Mouse (Mus musculus): ENCODE results near the gene Edn2. TPM values are rescaled to one million over a fixed set of nuclear protein-coding genes. Genes with fewer than 3 reads are reported as not detected.

The Edn2 gene
- polyA plus RNA-seq, 1 experiment: not detected

- no peak for DNase-seq (ENCODE audit: low read depth in 1 of 2, low spot score in 2 of 2)
- no peaks in the 10 kb centered on the region for H3K27me3 ChIP-seq (ENCODE audit: control insufficient read depth, insufficient read depth, low read length)
These were observed 55.9 kb downstream of the Edn2 start for GRCm38 (mm10) chr4:120216883-120217282.

More at GRCm38 (mm10) chr4:120216883-120217282, 55.9 kb downstream of the Edn2 start:
- TF ChIP-seq POLR2A (IDR thresholded peaks at IDR 0.05; ENCODE audit: low read depth, low read length): no peak
- TF ChIP-seq CTCF (IDR thresholded peaks at IDR 0.05; ENCODE audit: extremely low read depth, insufficient read depth, insufficient read length, insufficient replicate concordance): no peak
- H3K27ac ChIP-seq (ENCODE audit: insufficient read depth, low read length): no peak overlapping the region
- H3K36me3 ChIP-seq (ENCODE audit: control insufficient read depth, insufficient read depth, low read length): no peaks in the 10 kb centered on the region
- H3K4me3 ChIP-seq (ENCODE audit: extremely low read depth, insufficient read depth, insufficient read length): no peak overlapping the region
- H3K4me1 ChIP-seq (ENCODE audit: control insufficient read depth, insufficient read depth, insufficient read length): no peaks in the 10 kb centered on the region

Other genes starting within 250 kb of the Edn2 start
- gene AL607142.1, start 96.2 kb upstream of the Edn2 start, polyA plus RNA-seq (2012; rRNA removed): not detected in 2 replicates
- 0.20 and 0.26 TPM in 2 replicates for gene Foxo6, start 126.1 kb downstream of the Edn2 start, polyA plus RNA-seq (2012; rRNA removed)
- 11.8 and 12.0 TPM in 2 replicates for gene Scmh1, start 244.1 kb downstream of the Edn2 start, polyA plus RNA-seq (2012; rRNA removed)

Data from spleen, adult 2 months (tissue).